Mouse (Mus musculus) heart, postnatal 36 days (tissue): ENCODE measurements around the gene Tom1l2. TPM values are rescaled to one million over a fixed set of nuclear protein-coding genes. Genes with fewer than 3 reads are reported as not detected.
A peak's percentile ranks its signal among the peaks of the same experiment; 100 is the strongest.

ENCODE experiments used
- DNase-seq, 2 experiments: peaks; one replicate each; pipeline ENCODE4 v3.0.0; 2021 to 2022
- intact Hi-C: fragments of 180-260 bp; cut with DNase I; formaldehyde crosslinking; loops from one replicate; pipeline ENCODE4 v1.15.1; 2025
- total RNA-seq, 2 experiments: library from RNA; stranded (reverse); gene quantifications; 2 replicates each; pipeline ENCODE4 v1.2.3; 2021

Gene Tom1l2
- total RNA-seq, 2 experiments from 2014 or later = 101 to 113 TPM

DNA sequence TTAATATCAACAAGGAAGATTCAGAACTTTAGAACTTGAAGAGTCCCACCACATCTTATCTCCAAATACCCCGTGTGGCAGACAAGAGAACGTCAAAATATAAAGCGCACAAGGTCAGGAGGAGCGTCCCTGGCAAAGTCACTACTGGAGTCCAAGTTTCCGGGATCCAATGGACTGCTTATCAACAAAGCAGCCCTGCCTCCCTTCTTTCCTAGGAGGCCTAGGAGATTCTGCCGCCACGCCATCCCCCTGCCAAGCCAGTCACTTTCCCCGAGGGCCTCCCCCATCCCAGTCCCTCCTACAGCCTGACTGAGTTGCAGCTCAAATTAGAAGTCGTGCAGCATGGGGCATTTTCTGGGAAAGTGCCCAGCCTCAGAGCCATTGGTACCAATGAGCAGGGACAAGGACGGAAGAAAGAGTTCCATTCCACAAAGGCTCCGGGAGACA is 757 bp downstream of the Tom1l2 start:
- intact Hi-C loops = loop anchor here (2.0 to 5.0 kb wide), 4 partner anchors 35 to 245 kb away; partner anchors contain the start of gene Rai1

DNA sequence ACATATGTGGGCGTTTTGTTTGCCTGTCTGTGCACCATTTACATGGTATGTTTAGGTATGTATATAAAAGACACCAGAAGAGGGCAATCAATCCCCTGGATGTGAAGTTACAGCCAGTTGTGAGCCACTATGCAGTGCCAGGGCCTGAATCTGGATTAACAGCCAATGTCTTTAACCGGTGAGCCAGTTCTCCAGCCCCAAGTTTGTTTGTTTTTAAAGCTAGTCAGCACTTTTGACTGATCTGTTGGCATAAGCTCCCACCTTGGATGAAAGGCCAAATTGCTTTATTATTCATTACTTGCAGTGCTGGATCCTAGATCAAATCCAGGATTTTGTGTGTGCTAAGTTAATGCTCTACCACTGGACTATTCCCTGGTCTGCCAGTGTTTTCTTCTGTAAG is 1.3 kb downstream of the Tom1l2 start:
- intact Hi-C loops = loop anchor here (5.0 kb wide), 3 partner anchors 34 to 244 kb away; partner anchors contain the start of gene Rai1
- no peak for DNase-seq

More for the DNA sequence above, 757 bp downstream of the Tom1l2 start:
- peak in 1 of 2 experiments; percentile 39 for DNase-seq

DNA sequence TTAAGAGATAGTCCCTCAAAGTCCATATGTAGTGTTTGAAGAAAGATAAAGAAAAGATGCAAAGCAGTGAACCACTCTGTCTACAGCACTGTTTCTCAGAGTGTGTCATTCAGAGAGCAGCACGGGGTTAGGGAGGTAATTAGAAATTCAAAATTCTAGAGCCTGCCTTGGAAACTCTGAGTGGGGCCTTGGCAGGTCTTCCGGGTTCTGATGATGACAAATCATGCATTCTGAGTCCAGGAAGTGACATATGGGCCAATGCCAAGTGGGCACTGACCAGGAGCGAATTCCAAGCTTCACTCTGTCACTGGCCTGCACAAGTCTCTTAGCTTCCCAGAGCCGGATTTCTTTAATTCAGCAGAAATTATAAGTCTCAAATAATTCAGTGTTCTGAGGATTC is 6.2 kb downstream of the Tom1l2 start:
- DNase-seq = peak; percentile 23 to 31
- intact Hi-C loops = no loop called here

DNA sequence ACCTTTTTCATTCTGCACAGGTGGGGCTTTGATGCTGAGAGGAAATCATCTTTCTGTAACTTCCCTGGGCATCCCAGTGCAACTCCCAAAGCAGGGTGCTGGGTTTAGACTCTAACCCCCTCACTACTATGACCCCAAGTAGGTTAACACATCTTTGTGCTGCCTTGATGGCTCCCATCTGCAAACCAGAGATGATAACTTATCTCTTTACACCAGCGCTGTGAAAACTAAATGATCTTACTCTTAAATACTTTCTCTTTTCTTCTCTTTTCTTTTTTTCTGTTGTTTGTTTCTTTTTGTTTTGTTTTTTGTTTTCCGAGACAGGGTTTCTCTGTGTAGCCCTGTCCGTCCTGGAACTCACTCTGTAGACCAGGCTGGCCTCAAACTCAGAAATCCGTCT is 6.8 kb downstream of the Tom1l2 start:
- no peak for DNase-seq
- intact Hi-C loops = no loop called here

DNA sequence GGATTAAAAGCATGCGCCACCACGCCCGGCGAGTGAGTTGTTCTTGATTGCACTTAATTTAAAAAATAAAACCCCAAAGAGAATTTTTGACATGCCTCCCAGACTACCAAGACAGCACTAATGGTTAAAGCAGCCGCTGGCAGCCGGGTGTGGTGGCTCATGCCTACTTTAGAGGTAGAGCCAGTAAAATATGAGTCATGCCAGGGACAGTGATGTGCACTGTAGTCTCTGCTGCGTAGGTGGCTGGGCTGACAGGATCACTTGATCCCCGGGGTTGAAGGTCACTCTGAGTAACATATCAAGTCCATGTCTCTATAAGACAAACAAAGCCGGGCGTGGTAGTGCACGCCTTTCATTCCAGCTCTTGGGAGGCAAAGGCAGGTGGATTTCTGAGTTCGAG is 13.3 kb downstream of the Tom1l2 start:
- intact Hi-C loops = loop anchor here (5.0 kb wide), 1 partner anchor 87 kb away; no protein-coding TSS in a partner anchor

DNA sequence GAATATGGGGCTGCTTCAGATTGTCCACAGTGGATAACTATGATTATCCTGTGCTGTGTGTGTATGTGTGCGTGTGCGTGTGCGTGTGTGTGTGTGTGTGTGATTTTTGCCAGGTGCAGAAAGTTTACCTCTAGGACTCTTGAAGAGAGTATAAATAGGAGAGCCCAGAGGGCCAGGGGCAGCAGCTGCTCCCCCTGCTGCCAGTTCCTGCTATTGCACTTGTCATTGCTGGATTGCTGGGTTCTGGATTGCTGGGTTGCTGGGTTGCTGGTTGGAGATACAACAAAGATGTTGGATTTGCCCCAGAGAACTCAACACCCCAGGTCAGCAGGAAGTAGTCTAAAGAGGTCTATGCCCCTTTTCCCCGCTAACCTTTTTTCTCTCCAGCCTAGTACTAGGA is 14.4 kb downstream of the Tom1l2 start:
- intact Hi-C loops = loop anchor here (5.0 kb wide), 1 partner anchor 86 kb away; no protein-coding TSS in a partner anchor
- DNase-seq = peak; percentile 40 to 58

More for the DNA sequence above, 13.3 kb downstream of the Tom1l2 start:
- DNase-seq = no peak

DNA sequence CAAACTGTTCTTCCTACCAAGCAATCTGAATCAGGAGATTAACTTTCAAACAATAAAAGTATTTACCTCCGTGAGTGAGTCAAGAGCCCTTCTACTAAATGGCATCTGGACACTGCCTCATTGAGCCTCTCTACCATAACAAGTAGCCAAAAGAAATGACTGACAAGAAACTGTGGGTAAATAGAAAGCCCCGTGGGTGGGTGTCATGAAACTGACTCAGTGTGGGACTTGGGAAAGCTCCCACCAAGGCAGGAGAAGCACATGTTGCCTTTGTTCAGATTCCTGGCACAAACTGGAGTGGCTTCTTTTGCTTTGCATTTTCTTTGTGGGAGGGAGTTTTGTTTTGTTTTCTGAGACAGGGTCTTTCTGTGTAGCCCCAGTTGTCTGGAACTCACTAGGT is 16.9 kb downstream of the Tom1l2 start:
- intact Hi-C loops = loop anchor here (5.0 kb wide), 1 partner anchor 83 kb away; no protein-coding TSS in a partner anchor
- DNase-seq = no peak

DNA sequence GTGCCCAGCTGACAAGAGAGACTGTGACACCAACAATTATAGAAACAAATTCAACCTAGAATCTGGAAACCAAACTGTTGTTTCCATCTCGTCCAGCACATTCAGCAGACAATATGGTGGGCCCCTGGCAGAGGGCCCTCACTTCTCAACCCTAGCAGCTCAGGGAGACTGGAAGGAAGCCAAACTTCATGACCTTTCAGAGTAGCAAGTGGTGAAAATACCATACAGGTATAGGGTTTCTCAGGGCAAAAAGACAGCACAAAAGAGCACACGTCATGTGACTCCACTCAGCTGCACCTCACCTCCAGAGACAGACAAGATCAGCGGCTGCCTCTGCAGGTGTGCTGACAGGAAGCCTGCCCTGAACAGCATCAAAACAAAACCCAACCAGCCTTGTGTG is 18.6 kb downstream of the Tom1l2 start:
- DNase-seq = no peak
- intact Hi-C loops = no loop called here

DNA sequence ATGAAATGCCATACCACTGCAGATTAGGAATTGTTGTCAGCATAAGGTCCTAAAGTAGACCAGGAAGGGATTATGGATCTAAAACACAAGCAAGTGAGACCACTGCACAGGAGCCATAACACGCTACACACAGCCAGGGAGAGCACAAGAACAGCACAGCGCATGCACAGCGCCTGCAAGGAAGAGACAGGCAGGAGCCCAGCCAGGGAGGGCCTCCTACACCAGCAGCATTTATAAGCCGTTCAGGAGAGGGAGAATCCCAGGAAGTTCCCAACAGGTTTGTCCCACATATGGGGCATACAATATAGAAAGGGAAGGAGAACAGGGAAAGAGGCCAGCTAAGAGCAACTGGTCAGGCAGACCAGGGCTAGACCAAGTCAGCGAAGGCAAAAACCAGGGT is 19.2 kb downstream of the Tom1l2 start:
- intact Hi-C loops = no loop called here
- no peak for DNase-seq

DNA sequence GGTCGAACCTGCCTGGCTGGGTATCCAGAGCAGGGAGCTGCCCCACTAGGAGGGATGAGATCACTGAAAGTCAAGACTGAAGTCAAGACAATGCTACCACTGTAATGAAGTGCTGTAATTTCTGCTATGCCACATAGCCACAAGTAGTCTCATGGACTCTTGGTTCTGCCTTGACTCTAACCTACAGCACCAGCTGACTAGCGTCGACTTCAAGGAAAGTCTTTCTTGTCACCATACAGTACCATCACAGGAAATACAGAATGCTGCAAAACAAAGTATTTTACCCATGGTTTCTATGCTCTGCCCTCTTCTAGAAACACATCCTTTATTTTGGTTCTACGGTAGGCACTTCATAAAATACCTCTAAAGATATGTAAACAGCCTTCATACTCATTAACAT is 22.2 kb downstream of the Tom1l2 start:
- DNase-seq = no peak
- intact Hi-C loops = no loop called here

DNA sequence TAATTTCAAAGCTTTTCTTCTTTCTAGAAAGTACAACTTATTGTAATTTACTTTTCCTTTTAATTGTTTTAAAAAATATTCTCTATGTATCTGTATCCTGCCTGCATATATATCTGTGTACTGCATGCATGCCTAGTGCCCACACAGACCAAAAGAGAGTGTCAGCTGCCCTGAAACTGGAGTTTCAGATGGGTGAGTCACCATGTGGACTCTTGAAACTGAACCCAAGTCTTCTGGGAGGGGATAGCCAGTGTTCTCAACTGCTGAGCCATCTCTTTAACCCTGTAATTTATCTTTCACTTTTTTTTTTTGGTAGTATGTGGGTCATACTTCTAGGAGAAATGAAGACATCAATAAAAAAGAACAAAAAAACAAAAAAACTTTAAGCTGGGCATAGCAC is 29.0 kb downstream of the Tom1l2 start:
- intact Hi-C loops = no loop called here
- no peak for DNase-seq

DNA sequence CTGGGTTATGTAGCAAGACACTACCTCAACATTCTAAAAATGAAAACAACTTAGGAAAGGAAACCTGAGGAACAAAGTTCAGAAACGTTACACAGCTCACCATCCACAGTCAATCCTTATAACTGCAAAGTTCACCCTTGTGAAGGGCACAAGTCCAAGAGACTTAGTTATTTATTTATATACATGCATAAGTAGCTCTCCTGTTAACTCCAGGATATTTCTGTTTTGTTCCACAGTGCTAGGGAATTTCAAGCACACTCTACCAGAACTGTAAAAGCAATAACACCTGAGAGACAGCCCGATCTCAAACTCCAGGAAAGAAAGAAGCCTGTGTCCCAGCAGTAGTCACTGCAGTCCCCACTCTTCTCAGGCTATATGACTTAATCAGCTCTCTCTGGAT is 31.3 kb downstream of the Tom1l2 start:
- DNase-seq = no peak
- intact Hi-C loops = no loop called here

DNA sequence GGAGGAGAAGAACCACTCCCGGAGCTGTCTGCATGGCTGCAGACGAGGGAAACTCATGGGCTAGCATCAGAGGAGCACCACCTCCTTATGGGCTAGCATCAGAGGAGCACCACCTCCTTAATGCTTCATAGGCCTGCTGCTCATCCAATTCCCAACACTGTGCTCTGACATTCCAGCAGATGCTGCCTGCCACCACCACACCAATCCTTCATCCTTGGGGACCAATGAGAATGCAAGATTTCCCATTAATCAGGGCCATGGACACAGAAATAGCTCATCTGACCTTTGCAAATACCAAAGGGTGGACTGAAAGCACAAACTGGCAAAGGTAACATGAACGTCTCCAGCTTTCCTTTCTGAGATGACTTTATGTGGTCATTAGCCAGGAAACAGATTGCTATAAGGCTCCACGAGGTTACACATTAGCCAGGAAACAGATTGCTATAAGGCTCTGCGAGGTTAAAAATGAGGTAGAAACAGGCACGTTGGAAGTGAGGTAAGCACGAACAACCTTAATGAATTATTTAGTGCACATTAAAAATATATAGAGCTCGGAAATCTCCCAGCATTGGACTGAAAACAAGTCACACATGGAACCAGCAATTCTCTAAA is 32.2 kb downstream of the Tom1l2 start:
- intact Hi-C loops = no loop called here
- DNase-seq = no peak

DNA sequence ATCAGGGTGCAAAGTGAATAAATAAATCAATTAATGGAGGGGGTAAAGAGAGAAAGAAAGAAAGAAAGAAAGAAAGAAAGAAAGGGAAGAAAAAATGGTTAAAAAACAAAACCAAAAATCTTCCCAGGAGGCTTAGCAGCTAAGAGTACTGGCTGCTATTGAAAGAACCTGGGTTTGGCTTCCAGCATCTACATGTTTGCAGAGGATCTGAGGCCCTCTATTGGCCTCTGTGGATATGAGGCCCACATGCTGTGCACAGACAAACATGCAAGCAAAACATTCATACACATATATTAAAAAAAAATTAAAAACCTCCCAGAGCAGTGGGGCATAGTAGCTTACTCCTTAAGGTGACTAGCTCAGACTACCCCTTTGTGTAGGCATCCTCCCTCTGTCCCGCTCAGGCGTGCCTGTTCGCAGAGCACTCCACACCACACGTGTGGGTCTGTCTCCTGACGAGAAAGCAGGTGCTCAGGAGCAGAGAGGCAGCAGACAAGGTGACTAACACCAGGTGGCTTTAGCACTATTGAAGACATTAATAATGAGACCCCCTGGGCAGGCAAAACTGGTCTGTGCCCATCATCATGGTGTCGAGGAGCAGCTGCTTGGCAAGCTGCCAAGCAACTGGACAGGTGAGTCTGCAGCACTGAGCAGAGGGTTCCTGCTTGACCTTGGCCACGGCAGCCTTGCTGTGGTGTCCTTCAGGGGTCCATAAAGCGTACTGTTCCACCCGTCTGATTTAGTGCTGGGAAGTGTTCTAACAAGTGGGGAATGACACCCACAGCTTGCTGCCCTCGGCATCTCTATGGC is 33.2 kb downstream of the Tom1l2 start:
- intact Hi-C loops = loop anchor here (5.0 kb wide), 1 partner anchor 33 kb away; the partner anchor contains the start of genes Drc3 and Tom1l2
- DNase-seq = no peak

DNA sequence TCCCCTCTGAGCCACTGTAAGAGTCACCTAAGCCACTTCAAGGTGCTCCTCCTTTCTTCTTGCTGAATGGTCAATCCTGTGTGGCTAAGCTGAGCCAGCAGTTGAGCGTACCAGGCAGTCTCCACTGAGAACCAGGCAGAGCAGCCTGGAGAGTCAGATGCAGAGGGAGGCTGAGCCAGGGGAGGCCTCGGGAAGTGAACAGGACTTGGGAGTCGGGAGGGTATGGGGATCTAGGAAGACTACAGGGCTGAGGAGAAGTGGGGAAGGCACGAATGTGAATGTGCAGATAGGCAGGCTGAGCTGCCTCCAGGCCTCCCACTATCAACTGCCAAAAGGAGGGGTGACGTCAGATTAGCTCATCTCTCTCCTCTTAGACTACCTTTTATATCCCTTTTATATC is 34.0 kb downstream of the Tom1l2 start:
- intact Hi-C loops = loop anchor here (5.0 kb wide), 1 partner anchor 34 kb away; the partner anchor contains the start of genes Drc3 and Tom1l2
- DNase-seq = no peak

DNA sequence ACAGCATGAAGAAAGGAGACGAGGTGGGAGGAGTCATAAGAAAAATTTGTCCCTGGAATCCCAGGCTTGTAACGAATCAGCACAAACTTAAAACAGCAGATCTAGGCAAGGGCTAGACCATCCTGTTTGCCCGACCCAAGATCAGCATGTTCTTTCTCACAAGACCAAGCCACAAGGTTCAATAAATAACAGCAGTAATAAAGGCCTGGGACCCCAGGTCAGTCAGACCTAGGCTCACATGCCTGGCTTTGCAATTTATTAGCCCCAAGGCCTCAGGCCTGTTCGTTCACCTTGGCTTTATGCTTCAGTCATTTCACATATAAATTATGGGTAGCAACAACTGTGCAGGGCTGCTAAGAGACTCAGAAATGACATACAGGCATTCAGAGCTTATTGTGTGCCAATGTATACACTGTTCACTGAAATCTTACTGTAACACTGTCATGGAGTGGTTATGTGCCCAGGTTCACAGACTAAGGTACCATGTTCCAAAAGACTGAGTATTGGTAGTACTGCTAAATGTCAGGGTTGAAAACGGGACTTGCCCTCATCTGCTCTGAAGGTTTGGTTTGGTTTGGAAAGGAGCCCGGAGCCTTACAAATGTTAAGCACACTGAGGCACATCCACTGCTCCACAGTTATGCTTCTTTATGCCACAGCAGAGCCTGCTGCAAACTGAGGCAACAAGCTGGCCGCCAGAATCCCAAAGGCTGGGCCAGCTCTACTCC is 35.2 kb downstream of the Tom1l2 start:
- DNase-seq = no peak
- intact Hi-C loops = loop anchor here (5.0 kb wide), 1 partner anchor 35 kb away; the partner anchor contains the start of genes Drc3 and Tom1l2

DNA sequence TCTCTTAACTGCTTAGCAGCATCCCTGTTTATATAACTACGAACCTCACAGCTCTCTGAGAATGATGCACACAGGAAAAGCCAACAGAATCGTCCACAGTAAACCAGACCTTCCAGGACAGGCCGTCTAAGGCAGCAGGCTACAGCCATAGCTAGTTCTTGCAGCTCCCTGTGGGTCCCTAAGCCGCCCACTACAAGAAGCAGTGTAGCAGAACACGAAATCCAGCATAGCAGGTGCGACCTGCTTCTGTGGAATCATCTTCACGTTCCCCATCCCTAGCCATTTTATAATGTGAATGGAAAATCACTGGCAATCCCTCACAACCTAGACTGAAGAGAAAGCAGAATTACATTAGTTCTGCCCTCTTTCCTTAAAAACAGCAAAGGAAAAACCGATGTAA is 35.8 kb downstream of the Tom1l2 start:
- DNase-seq = no peak
- intact Hi-C loops = loop anchor here (5.0 kb wide), 1 partner anchor 35 kb away; the partner anchor contains the start of genes Drc3 and Tom1l2

DNA sequence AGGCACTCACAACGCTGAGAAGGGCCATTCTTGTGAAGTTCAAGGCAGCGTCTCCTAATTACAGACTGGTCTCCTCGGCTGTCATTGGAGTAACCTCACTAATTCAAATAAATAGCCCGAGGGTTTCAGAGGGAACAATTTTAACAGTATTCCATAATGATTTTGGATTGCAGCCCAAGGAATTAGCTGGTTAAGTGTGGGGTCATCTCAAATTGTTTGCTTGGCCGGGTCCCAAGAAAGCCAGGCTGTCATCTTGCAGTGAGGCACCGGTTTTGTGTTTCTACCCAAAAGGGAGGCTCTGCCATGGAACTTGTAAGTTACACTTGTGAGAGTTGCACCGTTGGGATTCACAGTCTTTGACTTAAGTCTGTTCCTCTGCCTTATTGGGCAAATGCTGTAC is 36.5 kb downstream of the Tom1l2 start:
- no peak for DNase-seq
- intact Hi-C loops = loop anchor here (5.0 kb wide), 1 partner anchor 36 kb away; the partner anchor contains the start of genes Drc3 and Tom1l2

DNA sequence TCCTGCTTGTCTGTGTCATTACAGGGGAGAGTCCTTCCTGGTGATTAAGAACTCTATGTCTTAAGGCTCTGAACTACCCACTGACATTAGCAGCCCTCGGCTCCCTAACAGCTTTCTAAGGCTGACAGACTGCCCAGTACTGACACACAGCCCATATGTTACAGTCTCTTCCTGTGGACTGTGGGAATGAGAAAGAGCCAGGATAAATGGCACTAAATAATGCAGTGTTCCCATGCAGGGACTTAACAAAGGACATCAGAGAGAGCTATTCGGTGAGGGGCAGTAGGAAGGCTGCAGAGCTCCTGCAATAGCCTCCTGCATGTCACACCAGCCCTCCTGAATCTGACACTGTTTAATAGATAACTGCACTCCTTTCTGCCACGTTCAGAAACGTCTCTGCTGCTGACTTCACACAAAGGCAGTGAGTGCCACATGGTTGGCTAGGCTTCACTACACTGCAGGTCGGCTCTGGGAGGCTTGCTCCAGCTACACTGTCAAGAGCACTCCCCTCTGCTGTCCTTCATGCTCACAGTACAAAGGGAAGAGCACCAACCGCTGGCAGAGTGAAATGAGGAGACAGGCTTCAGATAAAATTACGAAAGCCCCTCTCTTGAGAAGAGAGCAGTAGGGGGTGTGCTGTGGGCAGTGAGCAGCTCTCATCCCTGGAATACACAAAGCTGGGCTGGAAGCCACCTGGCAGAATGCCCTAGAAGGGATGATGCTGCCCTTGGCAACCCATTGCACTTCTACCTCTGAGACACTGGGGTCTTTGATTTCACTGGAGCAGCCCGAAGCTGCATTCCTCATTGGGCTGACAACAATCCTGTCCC is 41.5 kb downstream of the Tom1l2 start:
- intact Hi-C loops = no loop called here

DNA sequence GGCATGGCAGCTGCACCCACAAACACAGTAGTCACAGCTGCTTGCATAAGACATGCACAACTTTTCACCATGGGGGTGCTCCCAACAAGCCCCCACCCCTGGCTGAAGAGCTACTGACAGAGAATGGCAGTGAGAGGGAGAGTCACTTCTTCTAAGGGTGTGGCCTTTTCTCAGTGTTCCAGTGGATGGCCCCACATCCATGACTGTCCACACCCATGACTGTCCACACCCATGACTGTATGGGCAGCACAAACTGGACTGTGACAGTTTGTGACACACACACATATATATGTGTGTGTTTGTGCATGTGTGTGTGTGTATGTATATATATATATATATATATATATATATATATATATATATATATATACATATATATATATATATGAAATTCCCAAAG is 42.8 kb downstream of the Tom1l2 start:
- intact Hi-C loops = loop anchor here (5.0 kb wide), 2 partner anchors 32 to 102 kb away; no protein-coding TSS in a partner anchor
- no peak for DNase-seq

More for the DNA sequence above, 41.5 kb downstream of the Tom1l2 start:
- DNase-seq = peak; percentile 74
